Mouse (Mus musculus) liver, embryonic 14.5 days (tissue): ENCODE results near the gene Robo1.

Experiments used
- CTCF ChIP-seq: IDR thresholded peaks from 2 replicates; pipeline ENCODE4 v1.5.1; 2016; ENCODE audit warnings: antibody characterized with exemption, low read depth, control low read depth
- EP300 ChIP-seq: IDR thresholded peaks from 2 replicates; pipeline ENCODE4 v1.6.1; 2016; ENCODE audit warnings: antibody characterized with exemption, low read depth

DNA sequence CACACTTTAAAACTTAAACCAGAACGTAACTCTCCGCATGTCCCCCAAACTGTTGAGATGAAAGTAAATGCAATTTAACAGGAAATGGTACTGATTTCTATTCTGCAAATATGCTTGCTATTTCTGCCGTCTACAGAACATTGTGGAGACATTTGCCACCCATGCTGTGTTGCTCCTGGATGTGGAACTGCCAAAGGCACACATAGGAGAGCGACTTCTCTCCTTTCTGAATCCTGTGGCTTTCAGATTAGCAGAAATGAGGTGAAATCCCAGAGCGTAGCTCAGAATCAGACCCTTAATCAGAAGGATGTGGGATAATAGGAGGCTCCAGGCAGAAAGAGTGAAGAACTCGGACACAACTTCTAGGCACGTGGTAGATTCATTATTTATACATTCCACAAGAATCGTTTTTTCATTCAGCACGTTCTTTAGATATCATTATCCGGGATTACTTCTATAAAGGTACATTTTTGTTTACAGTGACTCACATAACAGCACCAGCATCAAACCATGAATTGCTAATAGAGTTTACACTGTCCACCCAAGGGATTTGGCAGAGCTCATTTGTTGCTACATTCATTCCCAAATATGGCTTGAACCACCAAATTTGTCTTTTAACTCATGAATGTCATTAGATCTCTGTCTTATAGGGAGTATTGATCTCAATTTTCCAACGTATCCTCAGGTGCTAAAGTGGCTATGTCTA, 276.5 kb downstream of the Robo1 start:
- TF ChIP-seq CTCF = no peak
- no peak for TF ChIP-seq EP300
